Mouse (Mus musculus) cerebellum, adult 9-11 months (tissue): ENCODE measurements around the gene Epb41l5.

Source experiments
- DNase-seq: peaks from one replicate; pipeline ENCODE4 v3.0.0; 2022

The Epb41l5 gene

GRCm38 (mm10) chr1:119497346-119498004 lies 151.3 kb downstream of the Epb41l5 start:
- no peak for DNase-seq

GRCm38 (mm10) chr1:119495396-119495775 lies 153.4 kb downstream of the Epb41l5 start:
- DNase-seq: peak; percentile 91
